In genomic region chr10:62242896-62243295, GRCm38 (mm10) we compare ENCODE assay signal across 10 mouse cellular contexts. TPM values are rescaled to one million over a fixed set of nuclear protein-coding genes. Genes with fewer than 3 reads are reported as not detected.
DNase-seq lines count a peak whose midpoint lies in the region; ATAC-seq and TF ChIP-seq lines count a peak whose summit lies in the region.
"Had no signal": no experiment of that assay in that cellular context is flagged by ENCODE, and none has a peak within 500 bp of the region (broad histone marks: within the 10 kb centered on the region; RNA-seq: fewer than 3 reads in every experiment).

No protein-coding gene starts in this region.

- ATAC-seq in kidney, embryonic 16.5 days (ENCODE audit: low FRiP score, low TSS enrichment): no peak
- peak; percentile 48 to 49; a peak in 1 of 4 replicates for ATAC-seq in hematopoietic stem cell, adult 5-6 weeks (replicated peaks in 1 of 2; ENCODE audit: insufficient read depth in 1 of 2, low FRiP score in 2 of 2, low TSS enrichment in 1 of 2, low read depth in 1 of 2, poor library complexity in 2 of 2, severe bottlenecking in 2 of 2)

- H3K36me3 ChIP-seq in kidney, embryonic 16.5 days (ENCODE audit: insufficient read depth, low read length): no peaks in the 10 kb centered on the region
- H3K36me3 ChIP-seq: embryonic facial prominence, embryonic 15.5 days had no signal

- H3K27ac ChIP-seq in kidney, embryonic 16.5 days (ENCODE audit: low read length): no peak overlapping the region
- no peak overlapping the region for H3K27ac ChIP-seq in left cerebral cortex, adult 2 months
- H3K27ac ChIP-seq: embryonic facial prominence, embryonic 15.5 days had no signal

- H3K4me3 ChIP-seq in kidney, embryonic 16.5 days (ENCODE audit: low read length): no peak overlapping the region
- no peak overlapping the region for H3K4me3 ChIP-seq in left cerebral cortex, adult 2 months
- H3K4me3 ChIP-seq: embryonic facial prominence, embryonic 15.5 days had no signal

- H3K9ac ChIP-seq in kidney, embryonic 16.5 days (replicated peaks; ENCODE audit: low read length): no peak overlapping the region
- H3K9ac ChIP-seq: embryonic facial prominence, embryonic 15.5 days had no signal

- H3K9me3 ChIP-seq in kidney, embryonic 16.5 days (ENCODE audit: low read length): no peaks in the 10 kb centered on the region
- H3K9me3 ChIP-seq: embryonic facial prominence, embryonic 15.5 days had no signal

- no peaks in the 10 kb centered on the region for H3K27me3 ChIP-seq in kidney, embryonic 16.5 days (ENCODE audit: insufficient read depth, low read length)
- H3K27me3 ChIP-seq: embryonic facial prominence, embryonic 15.5 days had no signal

- peaks cover 9% of the 10 kb centered on the region; the same call in 1 of the 2 replicates for H3K4me1 ChIP-seq in kidney, embryonic 16.5 days (ENCODE audit: insufficient read depth, low read length)

- TF ChIP-seq CTCF in left cerebral cortex, adult 2 months (IDR thresholded peaks at IDR 0.05): peak; percentile 63

- no peak overlapping the region for H3K4me2 ChIP-seq in kidney, embryonic 16.5 days (replicated peaks; ENCODE audit: low read depth, low read length)
- H3K4me2 ChIP-seq: embryonic facial prominence, embryonic 15.5 days had no signal

- DNase-seq in kidney, adult 11 months: peak; percentile 38
- DNase-seq in MEL-GATA-1-ER (ENCODE audit: extremely low read depth, low read depth): peak; percentile 26
- DNase-seq in cerebellum, adult 9-10 months: peak; percentile 76
- DNase-seq in left cerebral cortex, adult 2 months (ENCODE audit: extremely low spot score in 1 of 2, low spot score in 2 of 2): peak; percentile 51 to 57
- peak; percentile 50 to 69 for DNase-seq in natural killer cell, adult 2 months (ENCODE audit: low spot score in 2 of 2)
- no peak for DNase-seq in urinary bladder, postnatal 25 days (ENCODE audit: low spot score)

- intact Hi-C loops in left cerebral cortex, adult 2 months (cut with DNase I): loop anchor here (1.0 to 10.0 kb wide), 4 partner anchors 56 to 258 kb away; no protein-coding TSS in a partner anchor

- WGBS in kidney, embryonic 16.5 days: 44% methylated on average over 13 of the region's 13 CpGs

RNA-seq across cellular contexts. Expression of gene Tacr2, which starts 9.3 kb away (rescaled TPM):
- polyA plus RNA-seq in kidney, embryonic 16.5 days (2015; fragmentation: Nextera tagmentation; extraction: Ambion mirVana): 0.15 and 0.22 TPM in 2 replicates
- total RNA-seq in hematopoietic stem cell, adult 5-6 weeks (2017): not detected in 2 replicates
- total RNA-seq in left cerebral cortex, adult 2 months (2021): under 1 TPM in 1 of 2 experiments, not detected in 1; 0.34 TPM
- polyA plus RNA-seq: embryonic facial prominence, embryonic 15.5 days; spleen, adult 2 months had no signal

RNA-seq across cellular contexts. Expression of gene Tspan15, which starts 11.8 kb away (rescaled TPM):
- polyA plus RNA-seq in kidney, embryonic 16.5 days (2015; fragmentation: Nextera tagmentation; extraction: Ambion mirVana): 69.5 and 78.7 TPM in 2 replicates
- 0.45 TPM in 1 of 2 replicates, not detected in the other for total RNA-seq in hematopoietic stem cell, adult 5-6 weeks (2017)
- total RNA-seq in left cerebral cortex, adult 2 months (2021): 10 to 100 TPM in 1 of 2 experiments, 1 to 10 TPM in 1; 8.5 to 10.4 TPM
